Mouse (Mus musculus) embryonic facial prominence, embryonic 12.5 days (tissue): ENCODE measurements around the gene Stk11. TPM values are rescaled to one million over a fixed set of nuclear protein-coding genes. Genes with fewer than 3 reads are reported as not detected.
A peak's percentile ranks its signal among the peaks of the same experiment; 100 is the strongest.
"Not testable (repeated sequence)": the region's sequence is repeated elsewhere in the genome, so short reads cannot be mapped to it uniquely, and the experiment has no call there.

Experiments
- ATAC-seq: fragments of 200-750 bp; cut with Nextera tagmentation; 2 replicates; pipeline ENCODE4 v1.8.0; 2017; ENCODE audit not compliant: insufficient number of reproducible peaks, insufficient read depth, low FRiP score, low TSS enrichment
- H3K27ac ChIP-seq: fragments of 300-500 bp; sonication (generic); 2 replicates; pipeline ENCODE4 v1.5.1; 2016; ENCODE audit warnings: mild to moderate bottlenecking
- H3K27me3 ChIP-seq: fragments of 300-500 bp; sonication (generic); 2 replicates; pipeline ENCODE4 v1.6.1; 2016; ENCODE audit warnings: mild to moderate bottlenecking, moderate library complexity
- H3K36me3 ChIP-seq: fragments of 300-500 bp; sonication (generic); 2 replicates; pipeline ENCODE4 v1.6.1; 2016; ENCODE audit warnings: mild to moderate bottlenecking
- H3K4me1 ChIP-seq: fragments of 300-500 bp; sonication (generic); 2 replicates; pipeline ENCODE4 v1.6.1; 2016
- H3K4me2 ChIP-seq: fragments of 300-500 bp; sonication (generic); replicated peaks from 2 replicates; pipeline ENCODE4 v1.6.1; 2016; ENCODE audit warnings: mild to moderate bottlenecking, moderate library complexity
- H3K4me3 ChIP-seq: fragments of 300-500 bp; sonication (generic); 2 replicates; pipeline ENCODE4 v1.5.1; 2016; ENCODE audit warnings: mild to moderate bottlenecking
- H3K9ac ChIP-seq: fragments of 300-500 bp; sonication (generic); 2 replicates; pipeline ENCODE4 v1.6.1; 2016; ENCODE audit warnings: mild to moderate bottlenecking, moderate library complexity
- H3K9me3 ChIP-seq: fragments of 300-500 bp; sonication (generic); 2 replicates; pipeline ENCODE4 v1.6.1; 2016; ENCODE audit warnings: mild to moderate bottlenecking, moderate library complexity
- WGBS: fragments of 180-500 bp; shearing (Covaris S2); methylation state at CpG from one replicate; pipeline ENCODE4 v1.1.7; 2016; 5-methylcytosine and 5-hydroxymethylcytosine counted together
- polyA plus RNA-seq: library from polyadenylated mRNA; unstranded; fragments of >200 nt; fragmentation: Nextera tagmentation; extraction: Ambion mirVana; gene quantifications from 2 replicates; pipeline ENCODE4 v1.2.1, GENCODE M21; 2016

The Stk11 gene
- polyA plus RNA-seq, 1 experiment from 2014 or later, result 17.2 TPM

DNA sequence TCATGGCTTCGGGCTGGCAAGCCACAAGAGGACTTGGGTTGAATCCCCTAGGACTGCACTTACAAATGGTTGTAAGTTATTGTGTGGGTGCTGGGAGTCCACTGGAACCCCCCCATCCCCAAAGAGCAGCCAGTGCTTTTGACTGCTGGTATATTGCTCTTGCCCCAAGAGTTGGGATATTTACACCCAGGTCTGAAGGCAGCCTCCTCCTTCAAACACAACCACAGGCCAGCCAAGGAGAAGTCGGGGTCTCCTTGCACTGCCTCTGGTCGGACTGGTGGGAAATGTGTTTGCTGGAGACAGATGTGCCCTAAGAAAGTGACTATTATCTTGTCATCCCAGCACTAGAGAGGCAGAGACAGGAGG lies 46.6 kb downstream of the Stk11 start:
- Histone ChIP-seq H3K4me1 (peaks cover 67% of the 10 kb centered on the region), H3K9ac (peak overlapping the region; percentile 45; the same call in 1 of the 2 replicates), H3K9me3 (no peaks in the 10 kb centered on the region), H3K4me3 (no peak overlapping the region), H3K27ac (peak overlapping the region; percentile 93), H3K4me2 (peak overlapping the region; percentile 62; the same call in 1 of the 2 replicates), H3K36me3 (peaks cover 5% of the 10 kb centered on the region), H3K27me3 (no peaks in the 10 kb centered on the region)
- ATAC-seq, result no peak
- 58% methylated on average over 3 of the region's 3 CpGs for WGBS

DNA sequence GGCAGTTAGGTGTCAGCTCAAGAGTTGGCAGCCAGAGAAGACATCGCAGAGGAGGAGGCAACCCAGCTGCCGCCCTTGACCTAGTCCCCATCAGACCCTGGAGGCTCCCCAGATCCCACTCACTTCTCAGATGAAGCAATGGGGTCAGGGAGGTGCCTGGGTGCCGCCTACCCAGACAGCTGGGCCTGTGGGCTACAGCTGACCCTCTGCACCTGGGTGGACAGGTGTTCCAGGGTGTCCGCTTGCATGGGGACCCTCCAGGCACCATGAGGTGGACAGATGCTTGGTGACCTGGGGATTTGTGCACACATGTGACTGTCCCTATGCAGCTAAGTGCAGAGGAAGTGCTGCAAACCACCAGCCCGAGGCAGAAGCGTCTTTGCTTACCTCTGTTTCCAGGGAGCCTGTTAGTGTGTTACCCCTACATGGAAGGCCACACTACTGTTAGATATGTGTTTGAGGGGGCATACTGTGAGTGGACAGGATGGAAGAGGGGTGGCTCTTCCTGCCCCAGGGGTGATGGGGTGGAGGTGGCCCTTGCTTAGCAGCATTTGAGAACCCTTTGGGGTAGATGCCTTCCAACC lies 47.2 kb downstream of the Stk11 start:
- Histone ChIP-seq H3K4me1 (peaks cover 64% of the 10 kb centered on the region), H3K27me3 (no peaks in the 10 kb centered on the region), H3K4me2 (no peak overlapping the region), H3K9me3 (no peaks in the 10 kb centered on the region), H3K36me3 (no peaks in the 10 kb centered on the region), H3K9ac (no peak overlapping the region), H3K4me3 (no peak overlapping the region), H3K27ac (no peak overlapping the region; the same call in 1 of the 2 replicates)
- no peak for ATAC-seq
- WGBS, result 55% methylated on average over 6 of the region's 6 CpGs

DNA sequence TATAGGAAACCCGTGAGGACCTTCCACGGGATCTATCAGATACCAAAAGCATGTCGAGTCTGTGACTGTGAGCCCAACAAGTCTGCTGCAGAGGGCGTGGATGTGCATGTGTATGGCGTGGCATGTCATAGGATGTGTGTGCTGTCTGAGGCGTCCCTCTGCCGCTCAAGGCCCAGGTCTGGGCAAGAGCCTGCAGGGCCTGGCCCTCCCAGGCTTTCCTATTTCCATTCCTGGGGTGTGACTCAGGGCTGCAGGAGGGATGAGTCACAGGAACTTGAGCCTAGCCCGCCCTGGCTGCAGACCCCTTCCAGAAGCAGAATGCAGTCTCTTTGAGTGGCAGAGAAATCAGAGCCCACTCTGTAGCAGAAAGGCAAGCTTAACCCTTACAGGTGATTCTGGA lies 48.1 kb downstream of the Stk11 start:
- Histone ChIP-seq H3K36me3 (no peaks in the 10 kb centered on the region), H3K9me3 (no peaks in the 10 kb centered on the region), H3K9ac (no peak overlapping the region), H3K4me3 (no peak overlapping the region), H3K4me2 (no peak overlapping the region), H3K27me3 (no peaks in the 10 kb centered on the region), H3K4me1 (peaks cover 59% of the 10 kb centered on the region), H3K27ac (no peak overlapping the region)
- WGBS, result 70% methylated on average over 8 of the region's 8 CpGs
- ATAC-seq, result no peak

DNA sequence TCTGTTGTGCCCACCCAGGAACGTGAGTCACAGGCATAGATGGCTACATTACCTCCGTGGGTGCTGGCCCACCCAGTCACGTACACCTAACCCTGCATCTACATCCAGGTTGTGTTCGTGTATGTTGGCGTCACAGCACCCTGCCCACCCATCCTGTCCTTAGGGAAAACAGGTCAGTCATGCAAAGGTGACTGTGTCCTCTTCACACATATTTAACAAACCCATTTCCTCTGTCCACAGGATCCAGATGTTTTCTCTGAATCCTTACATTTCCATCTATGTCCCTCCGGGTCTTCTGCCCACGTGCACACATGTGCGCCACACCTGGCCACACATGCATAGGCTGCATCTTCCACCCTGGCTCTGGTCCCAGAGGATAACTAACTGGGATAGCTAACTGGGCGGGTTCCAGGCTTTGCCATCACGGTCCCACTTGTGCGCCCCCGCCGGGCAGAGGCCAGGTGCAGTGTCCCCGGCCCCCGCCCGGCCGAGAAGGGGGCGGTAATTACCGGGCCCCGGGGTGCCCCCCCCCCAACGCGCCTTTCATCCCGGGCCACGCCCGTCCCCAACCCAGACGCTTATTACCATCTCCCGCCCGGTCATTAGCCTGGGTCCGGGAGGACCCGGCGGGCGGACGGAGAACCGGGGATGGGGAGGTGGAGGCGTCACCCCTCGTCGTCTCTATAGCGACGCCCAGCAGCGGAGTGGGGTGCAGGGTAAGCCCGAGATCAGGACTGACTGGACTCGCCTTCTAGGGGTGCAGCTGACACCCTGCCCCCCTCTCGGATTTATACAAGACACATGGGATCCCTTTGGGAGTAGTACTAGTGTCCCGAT lies 48.8 kb downstream of the Stk11 start:
- no peak for ATAC-seq
- Histone ChIP-seq H3K9me3 (no peaks in the 10 kb centered on the region), H3K4me1 (peaks cover 59% of the 10 kb centered on the region)

DNA sequence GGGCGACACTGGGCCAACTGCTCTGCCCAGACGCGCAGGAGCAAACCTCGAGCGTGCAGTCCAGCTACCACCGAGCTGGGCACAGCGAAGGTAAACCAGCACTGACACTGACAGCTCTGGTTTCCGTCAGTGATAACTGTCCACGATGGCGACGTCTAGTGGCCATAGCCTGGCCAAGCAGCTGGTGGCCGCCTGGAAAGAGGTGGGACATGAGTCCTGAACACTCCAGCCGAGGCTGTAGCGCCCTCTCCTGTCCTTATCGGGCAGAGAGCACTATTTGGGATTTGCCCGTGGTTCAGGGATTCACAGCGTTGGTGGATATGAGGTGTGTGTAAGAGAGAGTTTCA lies 49.4 kb downstream of the Stk11 start:
- H3K4me1 ChIP-seq, result peaks cover 59% of the 10 kb centered on the region
- peak overlapping the region; percentile 42; the same call in 1 of the 2 replicates for H3K9ac ChIP-seq
- H3K4me2 ChIP-seq, result peak overlapping the region; percentile 81
- WGBS, result under 1% methylated on average over 17 of the region's 17 CpGs
- H3K36me3 ChIP-seq, result peaks cover 3% of the 10 kb centered on the region
- H3K9me3 ChIP-seq, result no peaks in the 10 kb centered on the region
- H3K4me3 ChIP-seq, result peak overlapping the region; percentile 33
- ATAC-seq, result peak; percentile 31; the same call in 1 of the 2 replicates
- H3K27me3 ChIP-seq, result no peaks in the 10 kb centered on the region
- H3K27ac ChIP-seq, result peak overlapping the region; percentile 61; the same call in 1 of the 2 replicates

More for the DNA sequence above, 48.8 kb downstream of the Stk11 start:
- H3K27me3 ChIP-seq, result no peaks in the 10 kb centered on the region
- WGBS, result 9% methylated on average over 44 of the region's 44 CpGs
- peak overlapping the region; percentile 33 for H3K4me3 ChIP-seq
- H3K4me2 ChIP-seq, result peak overlapping the region; percentile 81
- H3K27ac ChIP-seq, result peak overlapping the region; percentile 47; the same call in 1 of the 2 replicates
- H3K9ac ChIP-seq, result peak overlapping the region; percentile 42; the same call in 1 of the 2 replicates
- H3K36me3 ChIP-seq, result no peaks in the 10 kb centered on the region

DNA sequence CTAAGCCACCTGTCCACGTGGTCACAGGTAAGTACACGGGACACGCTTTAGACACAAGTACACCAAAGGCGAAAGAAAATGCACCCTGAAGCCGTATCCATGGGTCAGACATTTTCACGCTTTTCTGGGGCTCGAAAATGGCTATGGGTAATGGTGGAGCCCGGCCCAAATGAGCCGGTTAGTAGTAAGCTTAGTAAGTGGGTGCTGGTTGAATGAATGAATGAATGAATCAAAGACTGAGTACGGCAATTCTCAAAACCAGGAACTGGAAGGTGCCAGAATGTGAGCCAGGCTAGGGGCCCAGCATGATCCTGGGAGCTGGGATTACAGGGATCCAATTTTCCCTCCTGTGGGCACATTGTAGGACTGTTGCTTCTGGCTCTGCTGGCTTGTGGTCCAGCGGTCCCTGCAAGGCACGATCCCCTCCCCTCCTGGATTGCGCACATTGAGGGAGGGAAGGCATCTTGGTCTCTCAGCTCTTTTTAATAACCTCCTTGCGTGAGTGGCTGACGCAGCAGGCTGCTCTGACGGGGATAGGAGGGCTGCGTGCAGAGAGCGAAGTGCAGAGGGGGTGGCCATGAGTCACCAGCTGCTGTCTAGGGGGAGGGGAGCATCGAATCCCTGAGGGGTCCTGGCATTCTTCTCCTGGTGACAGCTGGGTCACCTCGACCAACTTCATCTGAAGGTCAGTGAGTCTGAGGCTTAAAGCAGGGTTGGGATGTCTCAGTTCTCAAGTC lies 50.0 kb downstream of the Stk11 start, which contains the start of gene Cirbp:
Gene Cirbp (plus strand): TSS at position 594 of the 737 bp plus-strand sequence.
- Histone ChIP-seq H3K9me3 (no peaks in the 10 kb centered on the region), H3K4me1 (peaks cover 58% of the 10 kb centered on the region), H3K27me3 (no peaks in the 10 kb centered on the region), H3K4me2 (peak within 1 kb of the TSS; percentile 81), H3K9ac (peak within 1 kb of the TSS; percentile 42), H3K36me3 (peaks cover 9% of the 10 kb centered on the region), H3K4me3 (peak within 1 kb of the TSS; percentile 64), H3K27ac (peak within 1 kb of the TSS; percentile 75)
- WGBS, result 16% methylated on average over 20 of the region's 20 CpGs
- no peak for ATAC-seq

DNA sequence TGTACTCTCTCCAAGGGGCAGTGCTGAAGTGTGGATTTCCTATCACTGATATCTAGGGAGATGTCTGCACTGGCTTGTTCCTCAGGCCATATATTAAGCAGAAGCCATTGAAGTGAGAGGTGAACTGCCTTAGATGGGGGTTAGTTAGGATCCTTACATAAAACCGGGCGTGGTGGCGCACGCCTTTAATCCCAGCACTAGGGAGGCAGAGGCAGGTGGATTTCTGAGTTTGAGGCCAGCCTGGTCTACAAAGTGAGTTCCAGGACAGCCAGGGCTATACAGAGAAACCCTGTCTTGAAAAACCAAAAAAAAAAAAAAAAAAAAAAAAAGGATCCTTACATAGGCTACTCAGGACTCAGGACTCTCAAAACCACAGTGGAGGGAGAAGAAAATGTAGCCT lies 50.5 kb downstream of the Stk11 start:
- 90% methylated on average over 4 of the region's 4 CpGs for WGBS
- H3K27me3 ChIP-seq, H3K9me3 ChIP-seq, ATAC-seq: not testable (repeated sequence)
- Histone ChIP-seq H3K9ac (peak overlapping the region; percentile 31), H3K4me2 (peak overlapping the region; percentile 81; the same call in 1 of the 2 replicates), H3K36me3 (peaks cover 14% of the 10 kb centered on the region), H3K4me3 (peak overlapping the region; percentile 12), H3K27ac (peak overlapping the region; percentile 61), H3K4me1 (peaks cover 52% of the 10 kb centered on the region)

DNA sequence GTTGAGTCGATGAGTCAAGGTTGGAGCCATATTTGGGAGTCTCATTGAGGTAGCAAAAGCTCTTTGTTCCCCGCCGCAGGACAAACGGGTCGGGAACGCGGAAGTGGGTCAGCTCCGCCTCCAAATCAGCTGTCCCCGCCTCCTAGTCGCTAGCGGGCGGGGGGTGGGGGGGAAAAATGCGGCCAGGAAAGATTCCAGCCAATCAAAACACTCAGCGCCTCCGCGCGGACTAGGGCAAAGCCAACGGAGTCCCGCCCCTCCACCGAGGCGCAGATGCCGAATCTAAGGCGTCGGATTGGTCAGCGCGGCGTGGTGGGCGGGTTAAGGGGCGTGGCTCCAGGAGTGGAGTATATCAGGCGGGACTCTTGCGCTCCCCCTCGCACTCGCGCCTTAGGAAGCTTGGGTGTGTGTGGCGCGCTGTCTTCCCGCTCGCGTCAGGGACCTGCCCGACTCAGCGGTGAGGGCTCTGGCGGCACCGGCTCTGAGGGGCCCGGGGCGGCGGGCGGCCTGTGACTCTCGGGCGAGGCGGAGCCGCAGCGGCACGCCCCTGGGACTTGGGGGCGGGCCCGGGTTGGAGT lies 51.9 kb downstream of the Stk11 start:
- H3K27ac ChIP-seq, result peak overlapping the region; percentile 98
- H3K4me1 ChIP-seq, result peaks cover 47% of the 10 kb centered on the region
- H3K9ac ChIP-seq, result peak overlapping the region; percentile 94
- H3K9me3 ChIP-seq, result no peaks in the 10 kb centered on the region
- H3K4me3 ChIP-seq, result peak overlapping the region; percentile 64
- under 1% methylated on average over 55 of the region's 55 CpGs for WGBS
- no peaks in the 10 kb centered on the region for H3K27me3 ChIP-seq
- ATAC-seq, result peak; percentile 78
- peaks cover 27% of the 10 kb centered on the region for H3K36me3 ChIP-seq
- peak overlapping the region; percentile 67 for H3K4me2 ChIP-seq

DNA sequence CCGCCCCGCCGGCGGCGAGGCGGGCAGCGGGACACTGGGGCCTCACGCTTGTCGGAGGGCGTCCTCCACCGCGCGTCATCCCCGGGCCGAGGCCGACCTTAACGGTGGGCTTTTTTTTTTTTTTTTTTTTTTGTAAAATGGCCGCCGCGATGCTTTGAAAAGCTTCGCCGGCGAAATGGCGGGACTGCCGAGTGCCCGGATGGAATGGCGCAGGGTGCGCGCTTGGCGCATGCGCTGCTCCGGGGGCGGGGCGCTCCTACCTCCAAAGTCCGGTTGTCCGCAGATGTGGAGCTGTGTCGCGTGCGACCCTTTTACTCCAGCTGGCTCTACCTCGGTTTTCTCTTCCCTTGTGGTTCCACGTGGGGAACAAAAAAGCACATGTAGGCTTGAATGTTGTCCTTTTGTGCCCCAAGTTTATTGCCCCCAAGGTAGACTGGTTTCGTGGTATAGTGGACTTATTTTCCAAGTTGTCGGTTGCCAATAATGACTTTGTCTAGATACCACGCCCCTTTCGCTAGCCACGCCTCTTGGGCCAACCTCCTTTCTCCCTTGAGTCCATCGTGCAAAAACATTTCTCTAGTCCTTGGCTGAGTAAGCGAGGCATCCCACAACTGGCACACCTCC lies 52.5 kb downstream of the Stk11 start:
- peak overlapping the region; percentile 98 for H3K27ac ChIP-seq
- no peaks in the 10 kb centered on the region for H3K9me3 ChIP-seq
- H3K9ac ChIP-seq, result peak overlapping the region; percentile 94
- no peak; the same call in 1 of the 2 replicates for ATAC-seq
- no peaks in the 10 kb centered on the region for H3K27me3 ChIP-seq
- peak overlapping the region; percentile 64 for H3K4me3 ChIP-seq
- under 1% methylated on average over 48 of the region's 48 CpGs for WGBS
- peaks cover 27% of the 10 kb centered on the region for H3K36me3 ChIP-seq
- H3K4me1 ChIP-seq, result peaks cover 46% of the 10 kb centered on the region
- peak overlapping the region; percentile 67 for H3K4me2 ChIP-seq

DNA sequence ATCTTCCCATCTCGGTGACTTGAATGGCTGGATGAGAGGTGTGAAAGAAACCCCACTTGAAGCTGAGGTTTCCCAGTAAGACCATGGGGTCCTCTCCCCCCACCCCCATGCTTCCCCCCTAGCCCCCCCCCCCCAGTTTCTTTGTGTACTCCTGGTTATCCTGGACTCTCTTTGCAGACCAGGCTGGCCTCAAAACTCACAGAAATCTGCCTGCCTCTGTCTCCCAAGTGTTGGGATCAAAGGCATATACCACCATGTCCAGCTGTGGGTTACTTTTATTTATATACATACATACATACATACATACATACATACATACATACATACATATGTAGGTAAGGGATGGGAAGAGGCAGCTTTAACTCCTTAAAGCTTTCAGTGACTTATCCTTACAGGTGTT lies 53.5 kb downstream of the Stk11 start:
- peak overlapping the region; percentile 64 for H3K4me3 ChIP-seq
- no peak for ATAC-seq
- H3K4me1 ChIP-seq, result peaks cover 46% of the 10 kb centered on the region
- peak overlapping the region; percentile 94 for H3K9ac ChIP-seq
- H3K27ac ChIP-seq, result peak overlapping the region; percentile 98; the same call in 1 of the 2 replicates
- peaks cover 27% of the 10 kb centered on the region for H3K36me3 ChIP-seq
- peak overlapping the region; percentile 67 for H3K4me2 ChIP-seq
- no peaks in the 10 kb centered on the region for H3K27me3 ChIP-seq
- H3K9me3 ChIP-seq, result no peaks in the 10 kb centered on the region
- 80% methylated on average over 1 of the region's 1 CpGs for WGBS

DNA sequence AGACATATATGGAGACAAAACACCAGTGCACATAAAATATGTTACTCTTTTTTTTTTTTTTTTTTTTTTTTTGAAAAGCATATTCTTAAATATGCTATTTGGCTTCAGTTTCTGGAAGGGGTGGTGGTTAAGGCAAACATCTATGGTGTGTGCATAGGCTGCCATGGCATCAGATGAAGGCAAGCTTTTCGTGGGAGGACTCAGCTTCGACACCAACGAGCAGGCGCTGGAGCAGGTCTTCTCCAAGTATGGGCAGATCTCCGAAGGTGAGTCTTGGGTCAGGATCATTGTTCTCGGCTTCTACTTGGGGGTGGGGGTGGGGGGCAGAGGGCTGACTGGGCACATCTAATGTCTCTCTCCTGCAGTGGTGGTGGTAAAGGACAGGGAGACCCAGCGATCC lies 54.0 kb downstream of the Stk11 start:
- no peak overlapping the region for H3K4me2 ChIP-seq
- H3K27me3 ChIP-seq, result no peaks in the 10 kb centered on the region
- no peak overlapping the region for H3K4me3 ChIP-seq
- H3K9me3 ChIP-seq, result no peaks in the 10 kb centered on the region
- H3K9ac ChIP-seq, result no peak overlapping the region
- peaks cover 27% of the 10 kb centered on the region for H3K36me3 ChIP-seq
- ATAC-seq, result no peak
- WGBS, result 92% methylated on average over 7 of the region's 7 CpGs
- peaks cover 42% of the 10 kb centered on the region for H3K4me1 ChIP-seq
- H3K27ac ChIP-seq, result no peak overlapping the region
